Mouse (Mus musculus): ENCODE results near the gene 1600014C23Rik. TPM values are rescaled to one million over a fixed set of nuclear protein-coding genes. Genes with fewer than 3 reads are reported as not detected.

Gene 1600014C23Rik
- polyA plus RNA-seq, 1 experiment from 2014 or later = 0.66 TPM

DNA sequence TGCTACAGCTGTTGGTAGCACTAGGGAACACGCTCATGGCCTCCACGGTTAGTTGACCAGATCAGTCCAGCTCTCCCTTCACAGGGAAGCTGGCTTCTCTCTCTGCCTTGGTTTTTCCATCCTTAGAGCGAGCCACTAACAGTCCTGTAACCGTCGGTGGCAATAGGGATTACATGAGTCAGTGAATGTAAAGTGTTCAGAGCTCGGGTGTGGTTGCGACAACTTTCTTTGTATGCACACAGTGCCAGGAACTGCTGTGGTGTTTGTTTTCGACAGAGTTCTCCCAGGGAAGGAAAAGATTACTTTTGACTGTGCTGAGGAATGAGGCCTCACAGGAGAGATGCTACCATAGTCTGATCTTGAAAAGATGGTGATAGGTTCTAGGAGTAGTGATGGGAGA, 29.5 kb upstream of the 1600014C23Rik start:
- DNase-seq (ENCODE audit: low spot score) (no peak), ATAC-seq (replicated peaks; ENCODE audit: low FRiP score, low read depth) (no peak)
- H3K36me3 ChIP-seq (ENCODE audit: insufficient read depth, low read length) = no peaks in the 10 kb centered on the region
- peaks cover 23% of the 10 kb centered on the region for H3K4me1 ChIP-seq (replicated peaks; ENCODE audit: insufficient read depth, low read length)
- no peak for TF ChIP-seq CTCF (IDR thresholded peaks at IDR 0.05; ENCODE audit: low read depth)
- WGBS = 62% methylated on average over 8 of the region's 8 CpGs
- H3K4me2 ChIP-seq (ENCODE audit: low read length) = no peak overlapping the region
- no peak overlapping the region for H3K27ac ChIP-seq
- H3K27me3 ChIP-seq (ENCODE audit: insufficient read depth, low read length) = no peaks in the 10 kb centered on the region
- H3K9me3 ChIP-seq (replicated peaks; ENCODE audit: low read length) = no peaks in the 10 kb centered on the region
- H3K9ac ChIP-seq (ENCODE audit: low read depth, low read length) = no peak overlapping the region
- H3K4me3 ChIP-seq (replicated peaks; ENCODE audit: low read depth, low read length) = no peak overlapping the region

DNA sequence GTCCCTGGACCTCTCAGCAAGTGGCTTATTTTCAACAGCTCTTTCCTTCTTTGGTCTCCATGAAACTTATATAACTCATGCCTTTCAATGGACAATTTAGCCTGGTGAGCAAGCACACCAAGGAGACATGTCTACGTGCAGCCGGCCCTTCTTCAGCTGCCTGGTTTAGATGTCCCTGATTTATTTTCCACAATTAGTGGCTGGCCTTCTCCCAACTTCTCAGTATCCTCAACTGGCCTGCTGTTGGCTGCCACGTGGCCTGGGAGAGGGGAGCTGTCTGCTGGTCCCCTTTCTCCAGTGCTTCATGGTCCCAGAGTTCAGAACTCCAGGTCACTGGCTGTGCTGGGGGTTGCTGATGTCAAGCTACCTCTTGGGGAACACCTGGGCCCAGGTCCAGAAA, 28.3 kb upstream of the 1600014C23Rik start:
- no peak overlapping the region for H3K4me3 ChIP-seq (replicated peaks; ENCODE audit: low read depth, low read length)
- DNase-seq (ENCODE audit: low spot score) (no peak), ATAC-seq (replicated peaks; ENCODE audit: low FRiP score, low read depth) (no peak)
- TF ChIP-seq CTCF (IDR thresholded peaks at IDR 0.05; ENCODE audit: low read depth) = no peak
- 41% methylated on average over 3 of the region's 3 CpGs for WGBS
- H3K36me3 ChIP-seq (ENCODE audit: insufficient read depth, low read length) = no peaks in the 10 kb centered on the region
- no peak overlapping the region for H3K4me2 ChIP-seq (ENCODE audit: low read length)
- H3K9me3 ChIP-seq (replicated peaks; ENCODE audit: low read length) = no peaks in the 10 kb centered on the region
- peaks cover 13% of the 10 kb centered on the region for H3K4me1 ChIP-seq (replicated peaks; ENCODE audit: insufficient read depth, low read length)
- no peak overlapping the region for H3K9ac ChIP-seq (ENCODE audit: low read depth, low read length)
- no peak overlapping the region for H3K27ac ChIP-seq
- H3K27me3 ChIP-seq (ENCODE audit: insufficient read depth, low read length) = no peaks in the 10 kb centered on the region

- H3K9ac ChIP-seq (ENCODE audit: low read depth, low read length) = no peak overlapping the region
- H3K4me1 ChIP-seq (replicated peaks; ENCODE audit: insufficient read depth, low read length) = peaks cover 13% of the 10 kb centered on the region; the same call in 1 of the 2 replicates
- H3K9me3 ChIP-seq (replicated peaks; ENCODE audit: low read length) = no peaks in the 10 kb centered on the region
- no peak overlapping the region for H3K4me2 ChIP-seq (ENCODE audit: low read length)
- DNase-seq (ENCODE audit: low spot score) = peak; percentile 61
- no peak overlapping the region for H3K4me3 ChIP-seq (replicated peaks; ENCODE audit: low read depth, low read length)
- H3K27ac ChIP-seq = no peak overlapping the region
- WGBS = 49% methylated on average over 10 of the region's 10 CpGs
- TF ChIP-seq CTCF (IDR thresholded peaks at IDR 0.05; ENCODE audit: low read depth) = no peak
- H3K27me3 ChIP-seq (ENCODE audit: insufficient read depth, low read length) = no peaks in the 10 kb centered on the region
- H3K36me3 ChIP-seq (ENCODE audit: insufficient read depth, low read length) = no peaks in the 10 kb centered on the region
- ATAC-seq (replicated peaks; ENCODE audit: low FRiP score, low read depth) = peak; percentile 44; the same call in 1 of the 2 replicates
Observed at GRCm38 (mm10) chr17:45760965-45761645, 27.5 kb upstream of the 1600014C23Rik start.

DNA sequence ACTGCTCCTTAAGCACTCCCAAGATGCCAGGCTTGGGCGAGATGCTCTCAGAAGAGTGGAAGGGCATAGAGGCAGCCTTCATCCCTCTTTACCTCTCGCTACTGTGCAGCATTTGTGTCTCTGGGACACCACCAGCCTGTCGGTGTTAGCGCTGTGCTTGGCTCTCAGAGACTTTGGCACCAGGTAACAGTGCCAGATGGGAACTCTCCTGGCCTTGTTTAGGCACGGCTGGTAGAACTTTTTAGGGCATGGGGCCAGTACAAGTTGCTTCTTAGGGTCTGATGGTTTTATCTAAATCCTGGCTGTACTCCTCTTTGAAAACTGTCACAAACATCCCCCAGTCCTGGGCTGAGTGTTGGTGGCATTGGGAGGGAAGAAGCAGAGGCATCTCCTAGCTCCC, 26.1 kb upstream of the 1600014C23Rik start:
- Histone ChIP-seq H3K9me3 (replicated peaks; ENCODE audit: low read length) (no peaks in the 10 kb centered on the region), H3K9ac (ENCODE audit: low read depth, low read length) (no peak overlapping the region), H3K27me3 (ENCODE audit: insufficient read depth, low read length) (no peaks in the 10 kb centered on the region), H3K27ac (no peak overlapping the region), H3K4me2 (ENCODE audit: low read length) (no peak overlapping the region), H3K4me3 (replicated peaks; ENCODE audit: low read depth, low read length) (no peak overlapping the region), H3K4me1 (replicated peaks; ENCODE audit: insufficient read depth, low read length) (peaks cover 13% of the 10 kb centered on the region; the same call in 1 of the 2 replicates), H3K36me3 (ENCODE audit: insufficient read depth, low read length) (no peaks in the 10 kb centered on the region)
- DNase-seq (ENCODE audit: low spot score) (no peak), ATAC-seq (replicated peaks; ENCODE audit: low FRiP score, low read depth) (no peak)
- TF ChIP-seq CTCF (IDR thresholded peaks at IDR 0.05; ENCODE audit: low read depth) = no peak
- WGBS = 81% methylated on average over 5 of the region's 5 CpGs

DNA sequence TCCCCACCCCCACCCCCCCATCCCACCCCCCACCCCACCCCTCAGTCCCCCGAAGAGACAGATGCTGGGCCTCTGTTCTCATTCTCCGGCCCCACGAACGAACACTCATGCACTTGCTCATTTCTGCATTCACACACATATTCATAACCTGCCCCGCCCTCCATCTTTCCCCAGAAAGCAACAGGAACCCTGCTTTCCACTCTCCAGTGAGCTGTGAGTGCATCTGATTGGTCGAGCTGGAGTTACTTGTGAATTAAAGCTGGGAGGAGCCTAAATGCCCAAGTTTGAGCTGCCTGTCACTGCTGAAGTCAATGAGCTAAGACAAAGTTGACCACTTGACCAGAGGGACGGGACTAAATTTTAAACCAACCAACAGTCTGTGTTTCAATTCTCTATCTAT, 25.2 kb upstream of the 1600014C23Rik start:
- DNase-seq (ENCODE audit: low spot score) (no peak), ATAC-seq (replicated peaks; ENCODE audit: low FRiP score, low read depth) (no peak)
- Histone ChIP-seq H3K27me3 (ENCODE audit: insufficient read depth, low read length) (no peaks in the 10 kb centered on the region), H3K4me2 (ENCODE audit: low read length) (no peak overlapping the region), H3K9ac (ENCODE audit: low read depth, low read length) (no peak overlapping the region), H3K4me3 (replicated peaks; ENCODE audit: low read depth, low read length) (no peak overlapping the region), H3K4me1 (replicated peaks; ENCODE audit: insufficient read depth, low read length) (peaks cover 13% of the 10 kb centered on the region; the same call in 1 of the 2 replicates), H3K36me3 (ENCODE audit: insufficient read depth, low read length) (no peaks in the 10 kb centered on the region), H3K9me3 (replicated peaks; ENCODE audit: low read length) (no peaks in the 10 kb centered on the region), H3K27ac (no peak overlapping the region)
- 64% methylated on average over 7 of the region's 7 CpGs for WGBS
- no peak for TF ChIP-seq CTCF (IDR thresholded peaks at IDR 0.05; ENCODE audit: low read depth)

GRCm38 (mm10) chr17:45757932-45758331, 24.3 kb upstream of the 1600014C23Rik start:
- no peaks in the 10 kb centered on the region for H3K27me3 ChIP-seq (ENCODE audit: insufficient read depth, low read length)
- no peaks in the 10 kb centered on the region for H3K36me3 ChIP-seq (ENCODE audit: insufficient read depth, low read length)
- H3K4me3 ChIP-seq (replicated peaks; ENCODE audit: low read depth, low read length) = no peak overlapping the region
- no peak overlapping the region for H3K27ac ChIP-seq
- TF ChIP-seq CTCF (IDR thresholded peaks at IDR 0.05; ENCODE audit: low read depth) = no peak
- 82% methylated on average over 8 of the region's 8 CpGs for WGBS
- H3K9me3 ChIP-seq (replicated peaks; ENCODE audit: low read length) = no peaks in the 10 kb centered on the region
- ATAC-seq (replicated peaks; ENCODE audit: low FRiP score, low read depth) (no peak), DNase-seq (ENCODE audit: low spot score) (no peak)
- H3K9ac ChIP-seq (ENCODE audit: low read depth, low read length) = no peak overlapping the region
- no peak overlapping the region for H3K4me2 ChIP-seq (ENCODE audit: low read length)
- peaks cover 7% of the 10 kb centered on the region; the same call in 1 of the 2 replicates for H3K4me1 ChIP-seq (replicated peaks; ENCODE audit: insufficient read depth, low read length)
